Mouse (Mus musculus) testis, postnatal 10 days (tissue): ENCODE results near the gene Ermap.

Experiments
- DNase-seq: peaks from one replicate; pipeline ENCODE4 v3.0.0; 2021; ENCODE audit warnings: low spot score

Ermap gene

DNA sequence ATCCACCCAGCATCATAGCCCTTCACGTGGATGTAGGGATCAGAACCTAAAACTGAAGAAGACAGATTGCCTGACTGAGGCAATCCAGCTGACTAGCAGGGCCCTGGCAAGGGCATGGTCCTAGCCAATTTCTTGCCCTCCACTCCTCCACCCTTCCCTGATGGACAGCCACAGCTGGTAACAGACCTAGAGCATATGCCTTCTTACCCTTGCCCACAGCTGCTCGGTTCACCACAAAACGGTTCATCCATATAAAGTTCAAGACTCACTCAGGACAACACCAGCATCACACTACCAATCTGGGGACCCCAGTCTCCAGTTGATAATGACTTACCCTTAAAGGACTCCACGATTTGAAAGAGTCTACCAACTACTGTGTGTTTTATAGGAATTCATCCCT lies 4.0 kb downstream of the Ermap start:
- DNase-seq = no peak

GRCm38 (mm10) chr4:119183525-119183924 lies 6.3 kb downstream of the Ermap start:
- no peak for DNase-seq

- no peak for DNase-seq
Observed at GRCm38 (mm10) chr4:119181456-119181855, 8.4 kb downstream of the Ermap start.

DNA sequence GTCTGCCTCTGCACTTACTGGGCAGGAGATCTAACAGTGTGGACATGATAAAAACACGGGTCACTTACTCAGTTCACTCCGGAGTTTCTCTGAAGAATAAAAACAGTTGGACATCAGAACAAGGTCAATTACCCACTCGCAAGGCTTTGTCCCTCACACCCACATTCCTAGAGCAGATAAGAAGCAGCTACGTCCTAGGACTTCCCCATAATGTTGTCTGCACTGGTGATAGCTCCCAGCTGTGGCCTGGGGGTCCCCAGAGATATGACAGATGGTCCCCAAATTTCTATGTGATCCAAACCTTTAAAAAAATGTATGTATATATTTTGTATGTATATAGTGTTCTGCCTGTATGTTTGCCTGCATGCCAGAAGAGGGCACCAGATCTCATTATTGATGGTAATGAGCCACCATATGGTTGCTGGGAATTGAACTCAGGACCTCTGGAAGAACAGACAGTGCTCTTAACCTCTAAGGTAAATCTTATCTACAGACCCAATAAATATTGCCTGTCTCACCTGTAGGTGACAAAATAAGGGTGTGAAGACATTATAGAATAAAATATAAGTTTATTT lies 9.6 kb downstream of the Ermap start:
- no peak for DNase-seq

GRCm38 (mm10) chr4:119178331-119178730 lies 11.5 kb downstream of the Ermap start:
- no peak for DNase-seq

- DNase-seq = no peak
Observed at GRCm38 (mm10) chr4:119177702-119178101, 12.1 kb downstream of the Ermap start.

GRCm38 (mm10) chr4:119173851-119174453 lies 15.9 kb downstream of the Ermap start, which contains the start of gene Zfp691:
Gene Zfp691, minus strand, starts transcription at chr4:119174195.
- peak; percentile 91 for DNase-seq

DNA sequence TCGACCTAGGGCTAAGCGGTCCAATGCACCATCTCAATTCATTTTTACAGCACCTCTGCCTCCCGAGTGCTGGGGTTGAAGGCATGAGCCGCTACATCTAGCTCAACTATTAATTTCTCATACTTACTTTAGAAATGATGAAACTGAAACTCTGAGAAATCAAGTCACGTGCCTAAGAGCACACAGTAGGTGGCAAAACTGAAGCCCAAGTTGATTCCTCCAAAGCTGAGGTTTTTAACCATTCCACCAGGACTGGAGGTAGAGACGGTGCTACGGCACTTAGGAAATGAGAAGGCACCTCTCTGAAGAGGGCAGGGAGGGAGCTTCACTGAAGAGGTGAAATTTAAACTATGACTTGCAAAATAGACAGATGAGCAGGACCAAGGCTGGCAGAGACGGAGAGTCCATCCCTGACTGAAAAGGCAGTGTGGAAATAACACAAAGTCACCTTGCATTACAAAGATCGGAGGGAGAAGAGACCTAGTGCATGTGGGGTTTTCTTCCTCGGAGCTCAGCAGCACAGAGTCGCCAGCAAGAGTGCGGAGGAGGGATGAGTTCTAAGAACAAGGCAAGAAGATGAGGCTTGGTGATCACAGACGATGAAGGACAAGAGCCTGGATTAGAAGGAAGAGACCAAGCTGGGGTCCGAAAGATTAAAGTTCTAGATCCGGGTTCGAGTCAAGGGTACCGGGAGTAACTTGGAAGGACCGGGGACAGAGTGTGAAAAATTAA lies 16.7 kb downstream of the Ermap start:
- no peak for DNase-seq

DNA sequence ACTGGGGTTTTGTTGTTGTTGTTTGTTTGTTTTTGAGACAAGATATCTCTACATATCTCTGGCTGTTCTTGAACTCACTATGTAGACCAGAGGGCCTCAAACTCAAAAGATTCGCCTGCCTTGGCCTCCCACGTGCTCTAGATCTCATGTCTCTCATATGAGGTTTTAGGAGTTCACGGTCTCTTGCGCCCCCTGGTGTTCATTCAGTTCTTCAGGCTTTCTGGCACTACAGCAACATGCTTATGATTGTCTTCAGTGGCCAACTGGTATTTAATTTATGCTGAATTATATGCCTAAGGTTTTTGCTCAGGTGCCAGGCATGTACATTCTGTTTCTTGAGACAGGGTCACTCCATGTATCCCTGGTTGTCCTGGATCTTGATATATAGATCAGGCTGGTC lies 22.1 kb downstream of the Ermap start:
- DNase-seq = peak; percentile 88

DNA sequence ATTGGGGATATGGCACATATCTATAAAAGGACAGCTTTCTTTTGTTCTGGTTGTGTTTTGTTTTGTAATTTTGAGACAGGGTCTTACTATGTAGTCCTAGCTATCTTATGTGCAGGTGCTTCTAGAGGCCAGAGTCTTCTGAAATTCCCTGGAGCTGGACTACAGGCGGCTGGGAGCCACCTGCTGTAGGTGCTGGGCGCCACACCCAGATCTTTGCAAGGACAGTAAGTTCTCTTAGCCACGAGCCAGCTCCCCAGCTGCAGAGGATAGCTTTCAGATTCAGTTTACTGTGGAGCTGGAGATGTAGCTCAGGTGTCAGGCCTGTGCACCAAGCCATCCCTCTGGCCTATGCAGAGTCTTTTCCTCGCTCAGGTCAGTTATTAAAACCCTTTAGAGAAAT lies 22.7 kb downstream of the Ermap start:
- DNase-seq = no peak

DNA sequence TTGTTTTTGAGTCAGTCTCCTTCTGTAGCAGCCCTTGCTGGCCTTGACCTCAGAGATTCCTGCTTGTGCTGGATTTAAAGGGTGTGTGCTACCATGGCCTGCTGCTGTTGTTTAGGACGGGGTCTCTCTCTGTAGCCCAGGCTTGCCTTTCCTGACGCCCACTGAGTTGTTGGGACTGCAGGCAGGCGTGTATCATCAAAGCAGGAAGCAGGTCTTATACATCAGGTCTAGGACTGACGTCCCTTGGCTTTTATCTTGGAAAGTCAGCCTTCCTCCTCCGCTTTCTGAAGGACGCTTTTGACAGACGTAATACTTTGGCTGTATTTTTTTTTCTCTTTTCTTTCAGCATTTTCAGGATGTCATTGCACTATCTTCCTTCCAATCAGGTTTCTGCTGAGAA lies 23.9 kb downstream of the Ermap start:
- no peak for DNase-seq

GRCm38 (mm10) chr4:119162990-119163389 lies 26.8 kb downstream of the Ermap start:
- no peak for DNase-seq

DNA sequence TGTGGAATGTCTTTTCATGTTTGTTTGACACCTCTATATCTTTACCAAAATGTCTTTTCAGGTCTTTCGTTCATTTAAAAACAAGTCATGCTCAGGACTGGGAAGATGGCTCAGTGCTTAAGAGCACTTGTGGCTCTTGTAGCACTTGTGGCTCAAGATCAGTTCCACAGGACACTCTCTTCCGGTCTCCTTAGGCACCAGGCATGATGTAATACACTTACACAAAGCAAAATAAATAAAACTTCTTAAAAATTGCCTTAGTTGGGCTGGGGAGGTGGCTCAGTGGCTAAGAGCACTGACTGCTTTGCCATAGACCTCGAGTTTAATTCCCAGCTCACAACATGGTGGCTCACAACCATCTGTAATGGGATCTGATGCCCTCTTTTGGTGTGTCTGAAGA lies 28.5 kb downstream of the Ermap start:
- DNase-seq = no peak

DNA sequence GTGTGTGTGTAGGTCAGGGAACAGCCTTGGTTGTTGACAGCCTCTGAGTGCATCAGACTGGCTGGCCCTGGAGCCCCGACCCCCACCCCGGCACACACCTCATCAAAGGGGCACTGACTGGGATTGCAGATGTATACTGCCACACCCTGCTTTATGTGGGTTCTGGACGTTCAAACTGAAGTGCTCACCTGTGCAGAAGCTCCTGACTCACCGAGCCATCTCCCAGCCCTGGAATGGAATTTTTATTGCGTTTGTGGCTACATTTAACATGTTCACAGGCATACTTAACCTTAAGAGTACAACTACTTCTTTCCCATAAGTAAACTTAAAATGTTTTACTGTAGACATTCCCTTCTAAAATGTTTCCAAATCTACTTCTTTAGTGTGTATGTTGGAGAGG lies 31.9 kb downstream of the Ermap start:
- no peak for DNase-seq

- peak; percentile 87 for DNase-seq
Observed at GRCm38 (mm10) chr4:119157186-119157585, 32.6 kb downstream of the Ermap start.

- no peak for DNase-seq
Observed at GRCm38 (mm10) chr4:119148741-119149140, 41.1 kb downstream of the Ermap start.

DNA sequence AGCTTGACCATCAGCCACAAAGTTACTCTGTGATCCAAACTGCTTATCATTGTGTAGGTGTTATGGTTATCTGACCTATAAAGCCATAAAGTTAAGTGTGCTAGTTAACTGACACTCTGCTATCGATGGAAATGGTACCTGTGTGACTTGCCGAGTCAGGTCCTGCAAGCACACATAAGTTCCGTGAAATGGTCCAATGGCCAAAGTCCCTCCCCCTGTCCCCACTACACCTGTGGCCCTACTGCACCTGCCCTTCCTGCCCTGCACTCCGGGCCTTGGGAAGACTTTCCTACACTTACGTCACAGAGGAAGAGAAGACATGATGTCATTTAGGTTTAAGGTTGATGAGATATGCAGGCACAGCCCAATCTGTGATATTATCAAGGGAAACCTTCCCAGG lies 42.5 kb downstream of the Ermap start:
- no peak for DNase-seq

GRCm38 (mm10) chr4:119146816-119147215 lies 43.0 kb downstream of the Ermap start:
- DNase-seq = no peak

GRCm38 (mm10) chr4:119142230-119142871 lies 47.5 kb downstream of the Ermap start:
- peak; percentile 84 for DNase-seq

DNA sequence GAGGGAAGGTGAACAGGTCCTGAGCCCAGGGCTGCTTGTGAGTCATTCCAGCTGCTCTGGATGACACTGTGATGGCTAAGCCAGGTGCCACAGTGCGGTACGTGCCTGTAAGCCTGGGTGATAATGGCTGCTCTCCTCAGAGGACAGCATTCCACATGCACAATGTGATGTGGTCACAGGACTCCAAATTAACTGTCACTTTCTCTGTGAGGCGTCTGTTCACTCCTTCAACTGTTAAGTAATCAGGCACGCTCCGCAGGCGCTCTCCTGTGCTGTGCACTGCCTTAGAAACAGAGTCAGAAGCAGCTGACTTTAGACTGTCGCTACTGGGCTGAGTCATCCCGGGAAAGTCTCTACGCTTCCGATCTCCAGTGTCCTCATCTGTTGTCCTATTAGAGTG lies 48.6 kb downstream of the Ermap start:
- DNase-seq = no peak

GRCm38 (mm10) chr4:119140126-119140525 lies 49.7 kb downstream of the Ermap start:
- DNase-seq = no peak

DNA sequence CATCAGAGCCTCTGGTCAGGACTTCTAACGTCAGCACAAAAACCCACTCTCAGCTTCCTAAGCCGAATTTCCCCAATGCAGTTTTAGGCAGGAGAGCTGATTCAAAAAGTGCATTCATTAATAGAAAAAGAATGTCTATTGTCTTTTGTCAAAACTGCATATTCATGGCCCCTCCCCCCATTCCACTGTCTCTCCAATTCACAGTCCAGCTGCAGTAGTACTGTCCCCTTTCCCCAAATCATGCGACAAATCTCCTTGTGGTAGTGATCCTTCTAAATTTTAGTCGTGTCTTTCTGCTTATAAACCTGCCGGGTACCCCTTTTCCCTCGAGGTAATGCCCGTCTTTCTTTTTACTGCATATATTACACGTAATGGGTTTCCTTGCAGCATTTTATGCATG lies 51.0 kb downstream of the Ermap start:
- DNase-seq = no peak

- DNase-seq = peak; percentile 82
Observed at GRCm38 (mm10) chr4:119138171-119138570, 51.6 kb downstream of the Ermap start.
